Mouse (Mus musculus) CH12.LX (cell line): ENCODE measurements at regions not wholly inside any gene's neighbourhood (a gene's known extent, or its start where the extent isn't known, plus 50 kb on each side); places are given as distances from the start of the nearest gene placed in this dataset.

ENCODE experiments used
- DNase-seq: peaks from one replicate; pipeline ENCODE4 v3.0.0-alpha.2; 2013; ENCODE audit errors: extremely low read depth
- H3K27ac ChIP-seq: 2 replicates; pipeline ENCODE4 v1.5.1; 2012; ENCODE audit warnings: low read depth, mild to moderate bottlenecking, control low read depth, moderate library complexity; ENCODE audit not compliant: insufficient read depth
- H3K27me3 ChIP-seq: replicated peaks from 2 replicates; pipeline ENCODE3; 2012; ENCODE audit warnings: inconsistent platforms
- H3K36me3 ChIP-seq, 2 experiments: replicated peaks in 1 of 2; 2 replicates each; pipeline versions ENCODE3 to v1.6.1; 2012; ENCODE audit warnings: inconsistent platforms in 1 of 2, low read length in 1 of 2, mild to moderate bottlenecking in 1 of 2, mixed read lengths in 1 of 2, moderate library complexity in 1 of 2; ENCODE audit not compliant: control insufficient read depth in 1 of 2, insufficient read depth in 1 of 2
- H3K4me1 ChIP-seq, 2 experiments: 2 replicates each; pipeline ENCODE4 v1.6.1; 2012; ENCODE audit warnings: inconsistent platforms in 1 of 2, moderate library complexity in 1 of 2; ENCODE audit not compliant: insufficient read depth in 2 of 2, control insufficient read depth in 1 of 2
- H3K4me2 ChIP-seq: 2 replicates; pipeline ENCODE4 v1.6.1; 2012; ENCODE audit warnings: low read depth, mild to moderate bottlenecking, control low read depth; ENCODE audit not compliant: poor library complexity, insufficient read depth, severe bottlenecking
- H3K4me3 ChIP-seq, 3 experiments: fragments of 150-350 bp in 1 of 3; sonication (generic) in 1 of 3; replicated peaks in 1 of 3; 2 replicates each; pipeline versions ENCODE3 to v1.5.1; 2011 to 2012; ENCODE audit warnings: low read depth in 2 of 3, low read length in 2 of 3, mild to moderate bottlenecking in 2 of 3, moderate library complexity in 2 of 3, control low read depth in 1 of 3, improper control_type of control experiment in 1 of 3, inconsistent platforms in 1 of 3, mixed read lengths in 1 of 3; ENCODE audit not compliant: poor library complexity in 1 of 3
- H3K79me2 ChIP-seq: replicated peaks from 2 replicates; pipeline ENCODE4 v1.6.1; 2012; ENCODE audit warnings: mild to moderate bottlenecking, moderate library complexity; ENCODE audit not compliant: control insufficient read depth, poor library complexity, insufficient read depth, severe bottlenecking; ENCODE audit errors: extremely low read depth
- H3K9ac ChIP-seq: 2 replicates; pipeline ENCODE4 v1.6.1; 2012; ENCODE audit warnings: low read depth, mild to moderate bottlenecking, control low read depth, moderate library complexity; ENCODE audit not compliant: insufficient read depth
- H3K9me3 ChIP-seq: replicated peaks from 2 replicates; pipeline ENCODE3; 2012; ENCODE audit warnings: low read length, inconsistent platforms, mixed read lengths
- BHLHE40 ChIP-seq: IDR thresholded peaks from 2 replicates; pipeline ENCODE4 v1.6.1; 2011; ENCODE audit warnings: mild to moderate bottlenecking, low read depth, low read length, improper control_type of control experiment
- CTCF ChIP-seq, 2 experiments: IDR thresholded peaks in 1 of 2; conservative IDR thresholded peaks in 1 of 2; 2 replicates each; pipeline ENCODE4 v1.5.1; 2011 to 2012; ENCODE audit warnings: low read depth in 2 of 2, low read length in 2 of 2, improper control_type of control experiment in 1 of 2, inconsistent platforms in 1 of 2, mild to moderate bottlenecking in 1 of 2, moderate library complexity in 1 of 2
- E2F4 ChIP-seq: IDR thresholded peaks from 2 replicates; pipeline ENCODE4 v1.6.1; 2011; ENCODE audit warnings: low read depth, low read length, improper control_type of control experiment; ENCODE audit not compliant: insufficient replicate concordance
- ELF1 ChIP-seq: IDR thresholded peaks from 2 replicates; pipeline ENCODE4 v1.6.1; 2014; ENCODE audit warnings: low read depth, mild to moderate bottlenecking, inconsistent platforms, low read length, improper control_type of control experiment
- GABPA ChIP-seq: IDR thresholded peaks from 2 replicates; pipeline ENCODE4 v1.6.1; 2012; ENCODE audit warnings: low read depth, low read length, improper control_type of control experiment, inconsistent platforms; ENCODE audit not compliant: insufficient replicate concordance
- JUND ChIP-seq: conservative IDR thresholded peaks from 2 replicates; pipeline ENCODE4 v1.6.1; 2011; ENCODE audit warnings: low read depth, low read length, improper control_type of control experiment
- KAT2A ChIP-seq: IDR thresholded peaks from 2 replicates; pipeline ENCODE4 v1.6.1; 2012; ENCODE audit warnings: low read length, improper control_type of control experiment, inconsistent platforms; ENCODE audit not compliant: insufficient replicate concordance
- MAFK ChIP-seq: IDR thresholded peaks from 2 replicates; pipeline ENCODE4 v1.6.1; 2011; ENCODE audit warnings: low read length, improper control_type of control experiment; ENCODE audit not compliant: insufficient replicate concordance
- MAZ ChIP-seq: IDR thresholded peaks from 2 replicates; pipeline ENCODE4 v1.6.1; 2012; ENCODE audit warnings: low read depth, mild to moderate bottlenecking, inconsistent platforms, low read length, improper control_type of control experiment, moderate library complexity
- MXI1 ChIP-seq: IDR thresholded peaks from 2 replicates; pipeline ENCODE4 v1.6.1; 2011; ENCODE audit warnings: mild to moderate bottlenecking, low read depth, low read length, improper control_type of control experiment
- MYC ChIP-seq: IDR thresholded peaks from 2 replicates; pipeline ENCODE4 v1.6.1; 2011; ENCODE audit warnings: low read depth, mild to moderate bottlenecking, improper control_type of control experiment, low read length
- NELFE ChIP-seq: IDR thresholded peaks from 2 replicates; pipeline ENCODE4 v1.6.1; 2011; ENCODE audit warnings: low read depth, low read length, improper control_type of control experiment
- PAX5 ChIP-seq: IDR thresholded peaks from 2 replicates; pipeline ENCODE4 v1.6.1; 2012; ENCODE audit warnings: low read length, inconsistent platforms, mixed read lengths
- POLR2A ChIP-seq: IDR thresholded peaks from 2 replicates; pipeline ENCODE4 v1.6.1; 2011; ENCODE audit warnings: low read depth, mild to moderate bottlenecking, improper control_type of control experiment, low read length
- POLR2AphosphoS2 ChIP-seq: IDR thresholded peaks from 2 replicates; pipeline ENCODE4 v1.6.1; 2011; ENCODE audit warnings: low read depth, low read length, improper control_type of control experiment
- RAD21 ChIP-seq: IDR thresholded peaks from 2 replicates; pipeline ENCODE4 v1.6.1; 2011; ENCODE audit warnings: low read depth, mild to moderate bottlenecking, low read length, improper control_type of control experiment, moderate library complexity
- SIN3A ChIP-seq: IDR thresholded peaks from 2 replicates; pipeline ENCODE4 v1.6.1; 2012; ENCODE audit warnings: low read length, improper control_type of control experiment, inconsistent platforms
- SMC3 ChIP-seq: IDR thresholded peaks from 2 replicates; pipeline ENCODE4 v1.6.1; 2011; ENCODE audit warnings: low read depth, low read length, improper control_type of control experiment
- TCF12 ChIP-seq: IDR thresholded peaks from 2 replicates; pipeline ENCODE4 v1.6.1; 2014; ENCODE audit warnings: low read depth, mild to moderate bottlenecking, inconsistent platforms, low read length, improper control_type of control experiment
- UBTF ChIP-seq: IDR thresholded peaks from 2 replicates; pipeline ENCODE4 v1.6.1; 2012; ENCODE audit warnings: low read depth, mild to moderate bottlenecking, inconsistent platforms, low read length, improper control_type of control experiment, moderate library complexity
- USF1 ChIP-seq: IDR thresholded peaks from 2 replicates; pipeline ENCODE4 v1.6.1; 2014; ENCODE audit warnings: low read depth, mild to moderate bottlenecking, inconsistent platforms, low read length, improper control_type of control experiment
- ZC3H11A ChIP-seq: IDR thresholded peaks from 2 replicates; pipeline ENCODE4 v1.6.1; 2012; ENCODE audit warnings: low read depth, mild to moderate bottlenecking, inconsistent platforms, low read length, improper control_type of control experiment
- ZNF384 ChIP-seq: IDR thresholded peaks from 2 replicates; pipeline ENCODE4 v1.6.1; 2012; ENCODE audit warnings: low read depth, low read length, improper control_type of control experiment, inconsistent platforms
- dilution Hi-C: fragments of 300-500 bp; cut with MboI; formaldehyde crosslinking; loops from 2 replicates; pipeline ENCODE4 v1.14.3; 2020; ENCODE audit warnings: low sequenced_read_pairs; ENCODE audit not compliant: extremely low pct_unique_long_range_greater_than_20kb, extremely low pct_ligation_motif_present
- in situ Hi-C: fragments of 300-500 bp; cut with MboI; formaldehyde crosslinking; loops from 3 replicates; pipeline ENCODE4 v1.14.3; 2019; ENCODE audit warnings: low sequenced_read_pairs, low pct_ligation_motif_present, low pct_unique_long_range_greater_than_20kb, mixed read lengths

GRCm38 (mm10) chr19:21186656-21187055 lies 85.4 kb upstream of the Zfand5 start:
- H3K79me2 ChIP-seq: no peaks in the 10 kb centered on the region
- no peaks in the 10 kb centered on the region for H3K9me3 ChIP-seq
- H3K27ac ChIP-seq: no peak overlapping the region
- no peaks in the 10 kb centered on the region for H3K4me1 ChIP-seq
- H3K4me3 ChIP-seq: no peak overlapping the region
- dilution Hi-C loops (no loop called here), in situ Hi-C loops (loop anchor here (5.0 kb wide), 1 partner anchor 46 kb away; no protein-coding TSS in a partner anchor)
- no peaks in the 10 kb centered on the region for H3K27me3 ChIP-seq
- no peak for DNase-seq
- no peak overlapping the region for H3K9ac ChIP-seq
- TF ChIP-seq NELFE (no peak), KAT2A (no peak), RAD21 (no peak), ELF1 (no peak), GABPA (no peak), MYC (no peak), POLR2A (no peak), BHLHE40 (no peak), PAX5 (no peak), JUND (no peak)
- H3K36me3 ChIP-seq: no peaks in the 10 kb centered on the region
- no peak overlapping the region for H3K4me2 ChIP-seq

GRCm38 (mm10) chr19:21186016-21186415 lies 86.1 kb upstream of the Zfand5 start:
- H3K36me3 ChIP-seq: no peaks in the 10 kb centered on the region
- in situ Hi-C loops (loop anchor here (5.0 kb wide), 1 partner anchor 46 kb away; no protein-coding TSS in a partner anchor), dilution Hi-C loops (no loop called here)
- H3K4me2 ChIP-seq: no peak overlapping the region
- no peaks in the 10 kb centered on the region for H3K27me3 ChIP-seq
- no peaks in the 10 kb centered on the region for H3K4me1 ChIP-seq
- H3K27ac ChIP-seq: no peak overlapping the region
- no peak overlapping the region for H3K4me3 ChIP-seq
- DNase-seq: no peak
- no peak overlapping the region for H3K9ac ChIP-seq
- no peaks in the 10 kb centered on the region for H3K9me3 ChIP-seq
- H3K79me2 ChIP-seq: no peaks in the 10 kb centered on the region
- no peak for TF ChIP-seq MAZ
- TF ChIP-seq PAX5: no peak
- TF ChIP-seq UBTF: no peak

GRCm38 (mm10) chr19:21183028-21183427 lies 89.0 kb upstream of the Zfand5 start:
- DNase-seq: no peak
- Histone ChIP-seq H3K4me1 (no peaks in the 10 kb centered on the region; a peak in 1 of 4 replicates), H3K27ac (no peak overlapping the region), H3K36me3 (no peaks in the 10 kb centered on the region), H3K79me2 (no peaks in the 10 kb centered on the region), H3K9me3 (no peaks in the 10 kb centered on the region), H3K4me2 (no peak overlapping the region), H3K9ac (no peak overlapping the region), H3K4me3 (no peak overlapping the region), H3K27me3 (no peaks in the 10 kb centered on the region)
- dilution Hi-C loops (no loop called here), in situ Hi-C loops (no loop called here)
- TF ChIP-seq ELF1 (no peak), ZC3H11A (no peak), MAFK (no peak), ZNF384 (no peak), SMC3 (no peak), E2F4 (no peak), CTCF (conservative IDR thresholded peaks at IDR 0.05 in 1 of 2, IDR thresholded peaks at IDR 0.05 in 1 of 2; ENCODE audit: low read depth in 2 of 2, low read length in 2 of 2) (no peak), MXI1 (no peak), POLR2AphosphoS2 (no peak), MAZ (no peak), POLR2A (no peak), USF1 (no peak), GABPA (no peak), TCF12 (no peak), SIN3A (no peak)
